Mouse (Mus musculus): ENCODE data around the gene Grm8.

DNA sequence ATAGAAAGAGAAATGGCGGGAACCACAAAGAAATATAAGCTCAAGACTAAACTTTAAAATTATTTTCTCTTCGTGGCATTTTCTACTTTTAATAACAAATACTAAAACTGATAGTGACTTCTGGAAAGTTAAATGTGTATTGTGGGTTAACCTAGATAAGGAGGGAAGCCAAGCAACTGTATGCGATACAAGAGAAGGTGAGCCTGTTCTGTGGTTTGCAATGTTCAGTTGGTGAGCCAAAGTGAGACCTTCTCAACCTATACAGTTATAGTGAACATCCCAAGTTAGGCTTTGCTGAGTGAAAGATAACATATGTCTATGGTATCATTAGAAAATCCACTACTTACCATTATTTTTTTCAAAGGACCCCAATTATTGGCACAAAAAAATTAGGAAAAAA is 233.6 kb downstream of the Grm8 start:
- TF ChIP-seq POLR2A (IDR thresholded peaks at IDR 0.05; ENCODE audit: low read depth, low read length) (no peak), CTCF (IDR thresholded peaks at IDR 0.05; ENCODE audit: extremely low read depth, insufficient read depth, insufficient read length, insufficient replicate concordance) (no peak)

Data from spleen, adult 2 months (tissue).